Mouse (Mus musculus) embryonic facial prominence, embryonic 11.5 days (tissue): Measurements from ENCODE around the gene Brd7. TPM values are rescaled to one million over a fixed set of nuclear protein-coding genes. Genes with fewer than 3 reads are reported as not detected.
A peak's percentile ranks its signal among the peaks of the same experiment; 100 is the strongest.

Experiments
- ATAC-seq: fragments of 200-750 bp; cut with Nextera tagmentation; replicated peaks from 2 replicates; pipeline ENCODE4 v1.8.0; 2017; ENCODE audit warnings: low read depth; ENCODE audit not compliant: insufficient number of reproducible peaks, low FRiP score, low TSS enrichment
- DNase-seq: peaks from one replicate; pipeline ENCODE4 v3.0.0-alpha.2; 2015; ENCODE audit warnings: low spot score
- H3K27ac ChIP-seq: fragments of 300-500 bp; sonication (generic); replicated peaks from 2 replicates; pipeline ENCODE4 v1.5.1; 2014; ENCODE audit warnings: mild to moderate bottlenecking, low read depth, low read length, control low read depth
- H3K27me3 ChIP-seq: fragments of 300-500 bp; sonication (generic); 2 replicates; pipeline ENCODE4 v1.6.1; 2014; ENCODE audit warnings: mild to moderate bottlenecking, low read length, moderate library complexity, mixed read lengths; ENCODE audit not compliant: control insufficient read depth, insufficient read depth
- H3K36me3 ChIP-seq: fragments of 300-500 bp; sonication (generic); replicated peaks from 2 replicates; pipeline ENCODE4 v1.6.1; 2014; ENCODE audit warnings: low read depth, mild to moderate bottlenecking, low read length, moderate library complexity, mixed read lengths; ENCODE audit not compliant: control insufficient read depth, insufficient read depth
- H3K4me1 ChIP-seq: fragments of 300-500 bp; sonication (generic); 2 replicates; pipeline ENCODE4 v1.6.1; 2014; ENCODE audit warnings: low read length, mixed read lengths; ENCODE audit not compliant: control insufficient read depth, insufficient read depth
- H3K4me2 ChIP-seq: fragments of 300-500 bp; sonication (generic); 2 replicates; pipeline ENCODE4 v1.6.1; 2014; ENCODE audit warnings: low read depth, mild to moderate bottlenecking, control low read depth, low read length, moderate library complexity
- H3K4me3 ChIP-seq: fragments of 300-500 bp; sonication (generic); 2 replicates; pipeline ENCODE4 v1.5.1; 2014; ENCODE audit warnings: low read depth, low read length, control low read depth
- H3K9ac ChIP-seq: fragments of 300-500 bp; sonication (generic); replicated peaks from 2 replicates; pipeline ENCODE4 v1.6.1; 2014; ENCODE audit warnings: mild to moderate bottlenecking, control low read depth, low read length
- H3K9me3 ChIP-seq: fragments of 300-500 bp; sonication (generic); replicated peaks from 2 replicates; pipeline ENCODE4 v1.6.1; 2016; ENCODE audit warnings: mild to moderate bottlenecking, low read length, inconsistent platforms, mixed read lengths; ENCODE audit not compliant: control insufficient read depth
- WGBS: fragments of 180-500 bp; shearing (Covaris S2); extraction: QIAGEN DNeasy Blood & Tissue Kit; methylation state at CpG from one replicate; pipeline ENCODE4 v1.1.7; 2014; 5-methylcytosine and 5-hydroxymethylcytosine counted together
- polyA plus RNA-seq: library from polyadenylated mRNA; unstranded; fragments of >200 nt; fragmentation: Nextera tagmentation; extraction: Ambion mirVana; gene quantifications from 2 replicates; pipeline ENCODE4 v1.2.1, GENCODE M21; 2014

Gene Brd7
- polyA plus RNA-seq, 1 experiment from 2014 or later: 90.7 TPM

- Histone ChIP-seq H3K4me2 (no peak overlapping the region), H3K4me3 (no peak overlapping the region), H3K27ac (no peak overlapping the region), H3K9ac (no peak overlapping the region), H3K9me3 (no peaks in the 10 kb centered on the region), H3K4me1 (no peaks in the 10 kb centered on the region), H3K36me3 (no peaks in the 10 kb centered on the region), H3K27me3 (no peaks in the 10 kb centered on the region)
- no peak for ATAC-seq
- 87% methylated on average over 8 of the region's 8 CpGs for WGBS
- DNase-seq: no peak
Observed at GRCm38 (mm10) chr8:88387874-88388273, 25.9 kb upstream of the Brd7 start.

GRCm38 (mm10) chr8:88383164-88383556, 21.2 kb upstream of the Brd7 start:
- no peak overlapping the region for H3K4me2 ChIP-seq
- no peak overlapping the region for H3K4me3 ChIP-seq
- no peaks in the 10 kb centered on the region for H3K27me3 ChIP-seq
- H3K36me3 ChIP-seq: no peaks in the 10 kb centered on the region
- H3K4me1 ChIP-seq: no peaks in the 10 kb centered on the region
- no peaks in the 10 kb centered on the region for H3K9me3 ChIP-seq
- no peak overlapping the region for H3K9ac ChIP-seq
- ATAC-seq (no peak), DNase-seq (peak; percentile 15)
- 95% methylated on average over 2 of the region's 2 CpGs for WGBS
- peak overlapping the region; percentile 70 for H3K27ac ChIP-seq

- Histone ChIP-seq H3K9me3 (no peaks in the 10 kb centered on the region), H3K4me3 (no peak overlapping the region), H3K4me2 (no peak overlapping the region), H3K27me3 (no peaks in the 10 kb centered on the region), H3K9ac (no peak overlapping the region), H3K36me3 (no peaks in the 10 kb centered on the region), H3K4me1 (no peaks in the 10 kb centered on the region), H3K27ac (peak overlapping the region; percentile 70)
- 63% methylated on average over 31 of the region's 31 CpGs for WGBS
- ATAC-seq (0 out of 2 replicates have a peak, but pooled peaks have one; percentile 37), DNase-seq (peak; percentile 79)
Observed at GRCm38 (mm10) chr8:88382311-88383163, 20.5 kb upstream of the Brd7 start.

- no peak overlapping the region for H3K9ac ChIP-seq
- H3K9me3 ChIP-seq: no peaks in the 10 kb centered on the region
- DNase-seq (no peak), ATAC-seq (no peak)
- no peak overlapping the region for H3K27ac ChIP-seq
- H3K36me3 ChIP-seq: no peaks in the 10 kb centered on the region
- H3K4me3 ChIP-seq: no peak overlapping the region
- no peaks in the 10 kb centered on the region for H3K4me1 ChIP-seq
- H3K27me3 ChIP-seq: no peaks in the 10 kb centered on the region
- no peak overlapping the region for H3K4me2 ChIP-seq
- 74% methylated on average over 7 of the region's 7 CpGs for WGBS
Observed at GRCm38 (mm10) chr8:88380497-88380896, 18.5 kb upstream of the Brd7 start.

GRCm38 (mm10) chr8:88376836-88377582, 15.0 kb upstream of the Brd7 start:
- ATAC-seq (no peak), DNase-seq (no peak)
- Histone ChIP-seq H3K4me2 (no peak overlapping the region), H3K4me1 (no peaks in the 10 kb centered on the region), H3K27me3 (no peaks in the 10 kb centered on the region), H3K4me3 (no peak overlapping the region), H3K9ac (no peak overlapping the region), H3K9me3 (no peaks in the 10 kb centered on the region), H3K27ac (no peak overlapping the region), H3K36me3 (no peaks in the 10 kb centered on the region)
- 73% methylated on average over 19 of the region's 19 CpGs for WGBS

GRCm38 (mm10) chr8:88371522-88371921, 9.5 kb upstream of the Brd7 start:
- no peaks in the 10 kb centered on the region for H3K4me1 ChIP-seq
- DNase-seq (no peak), ATAC-seq (no peak)
- 85% methylated on average over 2 of the region's 2 CpGs for WGBS
- no peaks in the 10 kb centered on the region for H3K9me3 ChIP-seq
- H3K9ac ChIP-seq: no peak overlapping the region
- H3K27ac ChIP-seq: no peak overlapping the region
- no peaks in the 10 kb centered on the region for H3K36me3 ChIP-seq
- H3K27me3 ChIP-seq: no peaks in the 10 kb centered on the region
- H3K4me2 ChIP-seq: no peak overlapping the region
- no peak overlapping the region for H3K4me3 ChIP-seq

GRCm38 (mm10) chr8:88369805-88370204, 7.8 kb upstream of the Brd7 start:
- H3K9me3 ChIP-seq: no peaks in the 10 kb centered on the region
- no peaks in the 10 kb centered on the region for H3K36me3 ChIP-seq
- no peaks in the 10 kb centered on the region for H3K27me3 ChIP-seq
- no peak overlapping the region for H3K27ac ChIP-seq
- H3K4me3 ChIP-seq: no peak overlapping the region
- H3K4me1 ChIP-seq: no peaks in the 10 kb centered on the region
- no peak overlapping the region for H3K9ac ChIP-seq
- DNase-seq: no peak
- H3K4me2 ChIP-seq: no peak overlapping the region
- WGBS: 70% methylated on average over 3 of the region's 3 CpGs
- ATAC-seq: no peak

GRCm38 (mm10) chr8:88369221-88369620, 7.2 kb upstream of the Brd7 start:
- Histone ChIP-seq H3K27ac (no peak overlapping the region), H3K36me3 (no peaks in the 10 kb centered on the region), H3K9ac (no peak overlapping the region), H3K4me1 (no peaks in the 10 kb centered on the region), H3K27me3 (no peaks in the 10 kb centered on the region), H3K9me3 (no peaks in the 10 kb centered on the region), H3K4me2 (no peak overlapping the region), H3K4me3 (no peak overlapping the region)
- DNase-seq (peak; percentile 65), ATAC-seq (no peak; the same call in 1 of the 2 replicates)
- 11% methylated on average over 6 of the region's 6 CpGs for WGBS
